Mouse (Mus musculus): Measurements from ENCODE around the gene Pou2f2. TPM values are rescaled to one million over a fixed set of nuclear protein-coding genes. Genes with fewer than 3 reads are reported as not detected.

The Pou2f2 gene
- polyA plus RNA-seq, 2 experiments, result 0.55 to 1.3 TPM

DNA sequence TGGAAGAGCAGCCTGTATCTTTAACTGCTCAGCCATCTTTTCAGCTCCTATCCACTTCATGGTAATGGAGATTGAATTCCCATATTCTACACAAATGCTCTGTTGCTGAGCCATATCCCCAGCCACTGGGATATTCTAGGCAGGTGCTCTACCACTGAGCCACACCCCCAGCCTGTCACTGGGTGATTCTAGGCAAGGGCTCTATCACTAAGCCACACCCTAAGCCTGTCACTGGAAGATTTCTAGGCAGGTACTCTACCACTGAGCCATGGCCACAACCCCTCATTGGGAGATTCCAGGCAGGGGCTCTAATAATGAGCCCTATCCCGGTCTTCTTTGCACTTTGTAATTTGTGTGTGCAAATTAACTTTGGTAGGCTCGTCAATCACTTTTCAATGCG is 15.6 kb upstream of the Pou2f2 start:
- no peak overlapping the region for H3K4me3 ChIP-seq (replicated peaks; ENCODE audit: low read length)
- H3K4me2 ChIP-seq (replicated peaks; ENCODE audit: low read depth, low read length, severe bottlenecking), result no peak overlapping the region
- no peak overlapping the region for H3K27ac ChIP-seq (replicated peaks; ENCODE audit: low read depth, low read length)
- no peaks in the 10 kb centered on the region for H3K9me3 ChIP-seq (ENCODE audit: control insufficient read depth, low read length)
- no peaks in the 10 kb centered on the region for H3K4me1 ChIP-seq (ENCODE audit: control insufficient read depth, insufficient read depth, low read length)
- no peaks in the 10 kb centered on the region for H3K27me3 ChIP-seq (ENCODE audit: control insufficient read depth, insufficient read depth, low read length)
- ATAC-seq (ENCODE audit: low FRiP score, low read depth) (no peak), DNase-seq (ENCODE audit: low spot score) (no peak)
- H3K9ac ChIP-seq (ENCODE audit: low read depth, low read length, severe bottlenecking), result no peak overlapping the region
- WGBS, result 74% methylated on average over 3 of the region's 3 CpGs
- H3K36me3 ChIP-seq (ENCODE audit: control insufficient read depth, insufficient read depth, low read length), result no peaks in the 10 kb centered on the region
- no peak for TF ChIP-seq POLR2A (IDR thresholded peaks at IDR 0.05; ENCODE audit: borderline replicate concordance, extremely low read depth, insufficient read depth, insufficient read length)

DNA sequence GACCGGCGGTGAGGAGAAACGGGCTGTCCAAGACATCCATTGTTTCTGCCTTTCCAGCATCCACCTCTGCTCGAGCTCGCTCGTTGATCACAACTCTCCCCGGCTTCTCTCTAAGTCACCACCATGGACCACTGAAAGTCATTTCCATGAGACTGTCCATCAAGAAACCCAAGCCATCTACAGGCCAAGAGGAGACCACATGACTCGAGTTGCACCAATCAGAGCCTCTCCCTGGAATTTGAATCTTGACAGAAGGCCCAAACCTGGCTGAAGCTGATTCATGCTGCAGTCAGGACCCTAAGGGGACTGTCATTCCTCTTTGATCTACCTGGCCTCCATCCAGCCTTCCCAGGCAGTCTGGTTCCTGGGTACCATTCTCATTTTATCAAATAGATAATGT is 12.6 kb upstream of the Pou2f2 start:
- Histone ChIP-seq H3K4me2 (replicated peaks; ENCODE audit: low read depth, low read length, severe bottlenecking) (no peak overlapping the region), H3K9me3 (ENCODE audit: control insufficient read depth, low read length) (no peaks in the 10 kb centered on the region), H3K4me3 (replicated peaks; ENCODE audit: low read length) (no peak overlapping the region), H3K4me1 (ENCODE audit: control insufficient read depth, insufficient read depth, low read length) (no peaks in the 10 kb centered on the region), H3K27me3 (ENCODE audit: control insufficient read depth, insufficient read depth, low read length) (no peaks in the 10 kb centered on the region), H3K27ac (replicated peaks; ENCODE audit: low read depth, low read length) (no peak overlapping the region), H3K36me3 (ENCODE audit: control insufficient read depth, insufficient read depth, low read length) (no peaks in the 10 kb centered on the region), H3K9ac (ENCODE audit: low read depth, low read length, severe bottlenecking) (no peak overlapping the region)
- 77% methylated on average over 8 of the region's 8 CpGs for WGBS
- ATAC-seq (ENCODE audit: low FRiP score, low read depth) (no peak), DNase-seq (ENCODE audit: low spot score) (no peak)
- TF ChIP-seq POLR2A (IDR thresholded peaks at IDR 0.05; ENCODE audit: borderline replicate concordance, extremely low read depth, insufficient read depth, insufficient read length), result no peak

DNA sequence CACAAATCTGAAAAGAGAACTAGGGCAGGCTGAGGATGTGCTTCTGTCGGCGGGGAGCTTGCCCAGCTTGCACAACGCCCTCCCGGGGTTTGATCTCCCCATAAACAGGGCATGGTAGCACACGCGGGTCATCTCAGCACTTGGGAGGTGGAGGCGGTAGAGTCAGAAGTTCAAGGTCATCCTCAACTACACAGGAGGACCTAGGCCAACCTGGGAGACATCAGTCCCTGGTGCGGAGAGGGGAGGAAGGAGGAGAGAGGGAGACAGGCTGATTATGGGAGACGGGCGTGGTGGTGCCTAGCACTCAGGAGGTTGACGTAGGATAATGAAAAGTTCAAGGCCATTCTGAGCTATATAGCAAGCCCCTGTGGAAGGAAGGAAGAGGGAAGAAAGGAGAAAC is 11.3 kb upstream of the Pou2f2 start:
- Histone ChIP-seq H3K27me3 (ENCODE audit: control insufficient read depth, insufficient read depth, low read length) (no peaks in the 10 kb centered on the region), H3K9me3 (ENCODE audit: control insufficient read depth, low read length) (no peaks in the 10 kb centered on the region), H3K36me3 (ENCODE audit: control insufficient read depth, insufficient read depth, low read length) (no peaks in the 10 kb centered on the region), H3K4me3 (replicated peaks; ENCODE audit: low read length) (no peak overlapping the region), H3K9ac (ENCODE audit: low read depth, low read length, severe bottlenecking) (no peak overlapping the region), H3K4me2 (replicated peaks; ENCODE audit: low read depth, low read length, severe bottlenecking) (no peak overlapping the region), H3K4me1 (ENCODE audit: control insufficient read depth, insufficient read depth, low read length) (no peaks in the 10 kb centered on the region), H3K27ac (replicated peaks; ENCODE audit: low read depth, low read length) (no peak overlapping the region)
- ATAC-seq (ENCODE audit: low FRiP score, low read depth) (no peak), DNase-seq (ENCODE audit: low spot score) (no peak)
- TF ChIP-seq POLR2A (IDR thresholded peaks at IDR 0.05; ENCODE audit: borderline replicate concordance, extremely low read depth, insufficient read depth, insufficient read length), result no peak
- WGBS, result 85% methylated on average over 11 of the region's 11 CpGs

DNA sequence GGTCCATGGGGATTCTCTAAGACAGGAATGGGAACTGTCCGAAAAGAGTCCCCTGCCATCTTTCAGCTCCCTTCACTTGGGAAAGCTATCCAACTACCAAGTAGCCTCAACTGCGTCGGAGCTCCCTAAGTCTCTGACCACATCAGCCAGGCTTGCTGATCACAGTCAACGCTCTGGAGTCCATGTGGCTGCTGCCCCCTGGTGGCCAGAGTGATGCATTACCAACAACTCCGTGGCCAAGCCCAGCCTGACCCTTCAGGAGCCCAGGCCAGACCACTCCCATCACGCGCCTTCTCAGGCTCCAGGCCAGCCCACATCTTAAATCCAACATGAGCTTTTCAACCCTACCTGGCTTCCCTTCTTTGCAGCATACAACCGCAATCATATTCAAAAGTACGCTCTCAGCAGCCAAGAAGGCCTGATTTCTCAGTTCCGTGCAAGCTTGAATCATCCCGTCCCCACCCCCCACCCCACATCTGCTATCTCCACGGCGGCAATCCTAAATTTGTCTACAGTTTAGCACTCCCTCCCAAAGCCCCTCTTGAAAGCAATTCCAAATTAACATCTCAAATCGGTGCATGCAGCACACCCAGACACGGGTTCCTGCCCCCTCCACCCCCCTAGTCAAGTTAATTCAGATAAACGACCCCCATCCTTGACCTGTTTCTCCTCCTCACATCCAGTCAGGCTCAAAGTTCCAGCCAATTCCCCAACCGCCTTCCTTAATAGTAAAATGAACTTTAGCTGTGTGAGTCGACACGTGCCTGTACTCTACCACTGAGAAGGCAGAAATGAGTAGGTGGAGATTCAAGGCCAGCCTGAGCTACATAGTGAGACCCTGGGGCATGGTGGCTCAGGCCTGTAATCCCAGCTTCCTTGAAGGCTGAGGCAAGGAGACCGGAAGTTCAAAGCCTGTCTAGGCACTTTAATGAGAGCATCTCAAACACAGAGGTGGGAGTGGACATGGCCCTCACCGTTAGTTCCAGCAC is 8.4 kb upstream of the Pou2f2 start:
- DNase-seq (ENCODE audit: low spot score) (peak; percentile 83), ATAC-seq (ENCODE audit: low FRiP score, low read depth) (peak; percentile 85; the same call in 1 of the 2 replicates)
- peaks cover 3% of the 10 kb centered on the region; the same call in 1 of the 2 replicates for H3K27me3 ChIP-seq (ENCODE audit: control insufficient read depth, insufficient read depth, low read length)
- no peak for TF ChIP-seq POLR2A (IDR thresholded peaks at IDR 0.05; ENCODE audit: borderline replicate concordance, extremely low read depth, insufficient read depth, insufficient read length)
- no peaks in the 10 kb centered on the region for H3K9me3 ChIP-seq (ENCODE audit: control insufficient read depth, low read length)
- H3K4me2 ChIP-seq (replicated peaks; ENCODE audit: low read depth, low read length, severe bottlenecking), result no peak overlapping the region
- no peaks in the 10 kb centered on the region for H3K4me1 ChIP-seq (ENCODE audit: control insufficient read depth, insufficient read depth, low read length)
- no peak overlapping the region for H3K27ac ChIP-seq (replicated peaks; ENCODE audit: low read depth, low read length)
- H3K4me3 ChIP-seq (replicated peaks; ENCODE audit: low read length), result no peak overlapping the region
- no peak overlapping the region for H3K9ac ChIP-seq (ENCODE audit: low read depth, low read length, severe bottlenecking)
- H3K36me3 ChIP-seq (ENCODE audit: control insufficient read depth, insufficient read depth, low read length), result no peaks in the 10 kb centered on the region
- 21% methylated on average over 21 of the region's 21 CpGs for WGBS

DNA sequence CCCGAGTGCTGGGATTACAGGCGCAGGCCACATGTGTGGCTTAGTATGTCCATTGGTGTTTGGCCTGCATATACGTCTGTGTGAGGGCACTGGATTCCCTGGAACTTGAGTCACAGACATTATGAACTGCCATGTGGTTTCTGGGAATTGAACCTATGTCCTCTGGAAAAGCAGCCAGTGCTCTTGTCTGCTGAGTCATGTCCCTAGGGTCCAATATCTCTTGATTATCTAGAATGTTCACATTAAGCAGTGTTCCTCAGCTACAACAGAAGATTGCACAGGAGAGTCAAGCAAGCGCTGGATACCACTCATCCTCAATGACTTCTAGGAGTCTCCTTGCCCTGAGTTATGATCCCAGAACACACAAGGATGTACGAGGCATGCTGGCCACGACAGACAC is 4.6 kb upstream of the Pou2f2 start:
- Histone ChIP-seq H3K4me3 (replicated peaks; ENCODE audit: low read length) (no peak overlapping the region), H3K4me1 (ENCODE audit: control insufficient read depth, insufficient read depth, low read length) (peaks cover 3% of the 10 kb centered on the region; the same call in 1 of the 2 replicates), H3K27ac (replicated peaks; ENCODE audit: low read depth, low read length) (no peak overlapping the region), H3K36me3 (ENCODE audit: control insufficient read depth, insufficient read depth, low read length) (no peaks in the 10 kb centered on the region), H3K4me2 (replicated peaks; ENCODE audit: low read depth, low read length, severe bottlenecking) (no peak overlapping the region), H3K9ac (ENCODE audit: low read depth, low read length, severe bottlenecking) (no peak overlapping the region), H3K9me3 (ENCODE audit: control insufficient read depth, low read length) (no peaks in the 10 kb centered on the region), H3K27me3 (ENCODE audit: control insufficient read depth, insufficient read depth, low read length) (peaks cover 40% of the 10 kb centered on the region)
- no peak for TF ChIP-seq POLR2A (IDR thresholded peaks at IDR 0.05; ENCODE audit: borderline replicate concordance, extremely low read depth, insufficient read depth, insufficient read length)
- DNase-seq (ENCODE audit: low spot score) (no peak), ATAC-seq (ENCODE audit: low FRiP score, low read depth) (no peak)
- 68% methylated on average over 6 of the region's 6 CpGs for WGBS

Measured in limb, embryonic 14.5 days (tissue).